Mouse (Mus musculus): ENCODE measurements at regions not wholly inside any gene's neighbourhood (a gene's known extent, or its start where the extent isn't known, plus 50 kb on each side); places are given as distances from the start of the nearest gene placed in this dataset.

DNA sequence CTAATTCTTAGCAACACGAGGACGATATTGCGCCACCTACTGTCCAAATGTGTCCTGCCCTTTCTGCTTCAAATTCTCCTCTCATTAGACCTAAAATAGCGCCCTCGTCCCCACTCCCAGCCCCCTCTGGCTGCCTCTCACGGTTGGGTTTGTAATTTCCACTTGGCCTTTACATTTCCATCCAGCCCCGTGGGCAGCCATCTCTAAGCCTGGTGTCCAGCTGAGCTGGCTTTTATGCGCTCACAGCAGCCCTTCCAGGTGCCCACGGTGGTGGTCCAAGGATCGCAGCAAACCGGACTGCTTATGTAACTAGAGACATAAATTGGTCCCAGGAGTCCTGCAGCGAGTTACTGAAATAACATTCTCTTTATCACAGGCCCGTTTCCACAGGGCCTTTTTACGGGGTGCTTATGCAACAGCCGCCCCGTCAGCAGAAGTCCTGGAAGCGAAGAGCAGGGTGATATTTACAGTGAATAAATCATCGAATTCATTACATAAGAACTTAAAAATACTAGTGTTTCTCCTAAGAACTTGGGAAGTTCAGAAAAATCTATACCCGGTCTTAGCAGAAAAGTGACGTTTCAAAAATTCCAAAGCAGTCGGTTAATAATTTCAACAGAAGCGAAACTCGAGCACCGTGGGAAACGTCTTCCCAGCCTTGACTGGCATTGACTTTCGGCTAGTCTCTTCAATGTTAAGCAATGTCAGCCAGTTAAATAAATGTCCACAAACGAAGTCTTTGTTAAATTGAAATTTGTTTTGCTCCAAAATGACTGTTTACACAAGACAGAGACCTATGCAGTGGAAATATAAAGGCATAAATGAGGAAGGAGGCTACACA, 57.3 kb upstream of the Cpsf6 start:
- in situ Hi-C loops (cut with MboI, MseI): loop anchor here (5.0 kb wide), 1 partner anchor 70 kb away; no protein-coding TSS in a partner anchor

GRCm38 (mm10) chr10:117436308-117436874, 56.6 kb upstream of the Cpsf6 start:
- in situ Hi-C loops (cut with MboI, MseI): loop anchor here (5.0 kb wide), 1 partner anchor 69 kb away; no protein-coding TSS in a partner anchor

- in situ Hi-C loops (cut with MboI, MseI): loop anchor here (5.0 kb wide), 1 partner anchor 68 kb away; no protein-coding TSS in a partner anchor
Measured at GRCm38 (mm10) chr10:117435734-117436121, 55.9 kb upstream of the Cpsf6 start.

DNA sequence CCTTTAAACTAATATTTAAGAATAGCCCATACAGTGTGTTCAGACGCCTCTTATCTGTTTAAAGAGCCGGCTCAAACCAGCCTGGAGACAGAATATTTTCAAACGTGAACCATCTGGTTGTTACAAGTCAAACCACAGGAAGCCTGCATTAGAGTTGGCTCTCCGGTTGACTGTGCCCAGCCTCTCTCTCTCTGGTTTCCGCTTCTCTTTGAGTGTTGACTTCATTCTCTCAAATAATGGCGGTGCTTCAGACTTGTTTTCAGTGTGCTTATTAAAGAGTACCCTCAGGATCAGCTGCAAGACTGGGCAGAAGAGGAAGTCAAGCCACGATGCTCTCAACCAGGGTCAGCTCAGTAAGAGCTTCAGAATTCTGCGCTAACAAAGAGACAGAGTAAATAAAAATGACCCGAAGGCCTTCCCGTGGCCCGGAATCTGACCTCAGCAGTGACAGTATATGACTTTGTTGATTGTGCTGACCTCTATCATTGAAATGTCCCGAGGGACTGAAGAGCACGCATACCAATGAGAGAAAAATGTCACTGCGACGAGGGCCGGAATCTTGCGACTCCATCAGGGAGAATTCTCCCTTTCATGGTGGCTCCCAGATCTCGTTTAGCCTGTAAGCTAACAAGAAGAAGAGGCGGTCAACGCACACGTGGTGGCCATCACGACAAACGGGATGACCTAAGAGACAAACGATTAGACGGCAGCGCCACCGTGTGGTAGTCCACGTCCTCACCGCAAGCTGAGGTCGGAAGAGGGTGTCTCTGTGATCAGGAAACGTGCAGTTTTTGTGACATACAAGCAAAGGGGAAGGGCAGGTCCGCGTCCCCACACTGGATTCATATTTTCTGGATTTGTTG, 55.3 kb upstream of the Cpsf6 start:
- in situ Hi-C loops (cut with MboI, MseI): loop anchor here (5.0 kb wide), 1 partner anchor 68 kb away; no protein-coding TSS in a partner anchor

DNA sequence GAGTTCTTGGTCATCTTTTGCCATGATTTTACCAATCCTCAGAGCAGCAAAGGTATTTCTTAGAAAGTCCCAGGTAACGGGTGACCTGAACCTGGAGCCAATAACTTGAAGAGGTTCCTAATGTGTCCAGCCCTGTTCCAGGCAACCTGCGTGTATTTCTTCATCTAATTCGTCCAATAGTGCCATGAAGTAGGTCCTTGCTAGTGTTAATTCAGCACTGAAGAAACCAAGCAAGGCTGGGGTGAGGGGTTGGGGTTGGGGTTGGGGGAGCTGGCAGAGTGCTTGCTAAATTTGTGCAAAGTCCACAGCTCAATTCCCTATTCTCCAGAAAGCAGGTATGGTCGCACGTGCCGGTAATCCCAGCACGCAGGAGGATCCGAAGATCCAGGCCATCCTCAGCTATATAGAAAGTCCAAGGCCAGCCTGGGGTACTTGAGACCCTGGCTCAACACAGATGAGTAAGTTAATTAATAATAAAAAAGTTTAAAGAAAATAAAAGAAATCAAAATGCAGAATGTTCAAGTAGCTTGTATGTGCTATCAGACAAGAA, 54.6 kb upstream of the Cpsf6 start:
- in situ Hi-C loops (cut with MboI, MseI): no loop called here

GRCm38 (mm10) chr10:117433547-117434292, 53.9 kb upstream of the Cpsf6 start:
- in situ Hi-C loops (cut with MboI, MseI): no loop called here

- in situ Hi-C loops (cut with MboI, MseI): no loop called here
Measured at GRCm38 (mm10) chr10:117432871-117433546, 53.2 kb upstream of the Cpsf6 start.

- in situ Hi-C loops (cut with MboI, MseI): no loop called here
Measured at GRCm38 (mm10) chr10:117432415-117432814, 52.6 kb upstream of the Cpsf6 start.

DNA sequence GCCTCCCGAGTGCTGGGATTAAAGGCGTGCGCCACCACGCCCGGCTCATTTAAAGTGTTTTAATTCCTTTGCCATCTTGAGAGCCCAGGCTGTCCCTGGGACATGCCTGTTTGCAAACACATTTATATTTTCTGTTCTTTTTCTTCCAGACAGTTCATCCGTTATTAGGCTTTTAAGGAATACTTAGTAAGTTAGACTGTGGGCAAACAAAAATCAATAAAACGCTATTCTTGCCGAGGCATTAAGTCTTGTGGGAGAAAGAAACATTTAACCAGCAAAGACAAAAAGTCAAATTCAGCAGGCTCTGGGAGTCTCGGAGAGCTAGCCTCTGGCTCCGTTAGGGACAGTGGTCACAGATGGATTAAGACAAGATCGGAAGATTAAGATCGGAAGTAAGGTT, 52.0 kb upstream of the Cpsf6 start:
- in situ Hi-C loops (cut with MboI, MseI): no loop called here

- in situ Hi-C loops (cut with MboI, MseI): no loop called here
Measured at GRCm38 (mm10) chr10:117431086-117431619, 51.3 kb upstream of the Cpsf6 start.

DNA sequence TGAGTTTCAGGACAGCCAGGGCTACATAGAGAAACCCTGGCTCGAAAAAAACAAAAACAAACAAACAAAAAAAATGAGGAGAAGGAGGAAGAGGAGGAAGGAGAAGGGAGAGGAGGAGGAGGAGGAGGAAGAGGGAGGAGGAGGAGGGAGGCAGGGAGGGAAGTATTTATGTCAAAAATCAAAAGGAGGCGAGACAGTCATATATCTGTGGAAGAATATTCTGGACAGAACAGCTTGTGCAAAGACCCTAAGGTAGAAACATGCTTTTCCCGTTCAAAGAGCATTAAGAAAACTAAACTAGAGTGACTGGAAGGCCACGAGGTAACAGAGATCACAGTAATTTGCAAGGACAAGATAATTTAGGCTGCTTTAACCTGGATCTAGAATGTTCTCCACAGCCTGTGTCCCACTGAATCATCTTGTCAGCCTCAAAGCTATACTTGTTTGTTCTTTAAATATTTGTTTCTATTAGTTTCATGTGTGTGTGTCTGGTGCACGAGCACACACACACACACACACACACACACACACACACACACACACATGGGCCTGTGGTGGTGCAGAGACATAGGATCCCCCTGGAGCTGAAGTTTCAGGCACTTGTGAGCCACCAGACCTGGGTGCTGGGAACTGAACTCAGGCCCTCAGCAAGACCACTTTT, 50.5 kb upstream of the Cpsf6 start:
- in situ Hi-C loops (cut with MboI, MseI): no loop called here

GRCm38 (mm10) chr10:117429459-117430183, 49.8 kb upstream of the Cpsf6 start:
- in situ Hi-C loops (cut with MboI, MseI): no loop called here
